Mouse (Mus musculus) intestine, postnatal 0 days (tissue): ENCODE data around the gene Vps13d. TPM values are rescaled to one million over a fixed set of nuclear protein-coding genes. Genes with fewer than 3 reads are reported as not detected.

Source experiments
- ATAC-seq: fragments of 200-750 bp; cut with Nextera tagmentation; 2 replicates; pipeline ENCODE4 v1.8.0; 2017; ENCODE audit warnings: mild to moderate bottlenecking, moderate TSS enrichment, moderate library complexity
- H3K27ac ChIP-seq: fragments of 300-500 bp; sonication (generic); 2 replicates; pipeline ENCODE4 v1.5.1; 2014; ENCODE audit warnings: mild to moderate bottlenecking, low read depth, low read length, moderate library complexity
- H3K27me3 ChIP-seq: fragments of 300-500 bp; sonication (generic); replicated peaks from 2 replicates; pipeline ENCODE4 v1.6.1; 2014; ENCODE audit warnings: low read length, mixed read lengths; ENCODE audit not compliant: control insufficient read depth, insufficient read depth
- H3K36me3 ChIP-seq: fragments of 300-500 bp; sonication (generic); 2 replicates; pipeline ENCODE4 v1.6.1; 2014; ENCODE audit warnings: mild to moderate bottlenecking, moderate library complexity; ENCODE audit not compliant: control insufficient read depth, insufficient read depth
- H3K4me1 ChIP-seq: fragments of 300-500 bp; sonication (generic); replicated peaks from 2 replicates; pipeline ENCODE4 v1.6.1; 2014; ENCODE audit warnings: antibody characterized with exemption, low read length, mixed read lengths; ENCODE audit not compliant: control insufficient read depth, insufficient read depth
- H3K4me2 ChIP-seq: fragments of 300-500 bp; sonication (generic); replicated peaks from 2 replicates; pipeline ENCODE4 v1.6.1; 2014; ENCODE audit warnings: low read depth, mild to moderate bottlenecking, moderate library complexity
- H3K4me3 ChIP-seq: fragments of 300-500 bp; sonication (generic); 2 replicates; pipeline ENCODE4 v1.5.1; 2014; ENCODE audit warnings: low read depth, low read length
- H3K9ac ChIP-seq: fragments of 300-500 bp; sonication (generic); 2 replicates; pipeline ENCODE4 v1.6.1; 2014; ENCODE audit warnings: mild to moderate bottlenecking, low read depth, low read length
- H3K9me3 ChIP-seq: fragments of 300-500 bp; sonication (generic); 2 replicates; pipeline ENCODE4 v1.6.1; 2016; ENCODE audit warnings: mixed run types; ENCODE audit not compliant: control insufficient read depth
- CTCF ChIP-seq: sonication (generic); IDR thresholded peaks from 2 replicates; pipeline ENCODE4 v1.5.1; 2016; ENCODE audit warnings: low read depth, mild to moderate bottlenecking, control low read depth, antibody characterized with exemption, moderate library complexity
- WGBS: fragments of 180-500 bp; shearing (Covaris S2); extraction: QIAGEN DNeasy Blood & Tissue Kit; methylation state at CpG from one replicate; pipeline ENCODE4 v1.1.7; 2014; 5-methylcytosine and 5-hydroxymethylcytosine counted together
- polyA plus RNA-seq: library from polyadenylated mRNA; unstranded; fragments of >200 nt; fragmentation: Nextera tagmentation; extraction: Ambion mirVana; gene quantifications from 2 replicates; pipeline ENCODE4 v1.2.1, GENCODE M21; 2015

The Vps13d gene
- polyA plus RNA-seq, 1 experiment from 2014 or later = 14.8 TPM

DNA sequence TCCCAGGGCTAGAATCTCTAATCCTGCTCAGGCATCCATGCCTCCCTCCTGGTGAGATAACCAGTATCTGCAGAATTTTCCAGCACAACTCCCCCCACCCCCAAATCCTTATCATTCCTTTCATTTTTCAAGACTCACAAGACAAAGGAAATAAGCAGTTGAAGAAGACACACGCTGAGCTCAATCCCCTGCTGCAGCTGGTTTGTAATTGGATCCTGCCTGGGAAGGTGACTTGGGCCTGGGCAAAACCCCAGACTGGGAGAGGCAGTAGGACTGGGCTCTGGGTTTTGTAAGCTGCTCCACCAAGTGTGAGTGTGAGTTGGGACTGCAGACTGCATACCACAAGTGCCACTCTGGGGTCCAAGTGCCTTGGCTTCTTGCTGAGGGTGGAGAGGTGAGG is 260.3 kb downstream of the Vps13d start:
- no peaks in the 10 kb centered on the region for H3K36me3 ChIP-seq
- no peak for TF ChIP-seq CTCF
- no peaks in the 10 kb centered on the region for H3K9me3 ChIP-seq
- H3K27ac ChIP-seq = no peak overlapping the region
- no peak for ATAC-seq
- H3K27me3 ChIP-seq = no peaks in the 10 kb centered on the region
- no peak overlapping the region for H3K4me3 ChIP-seq
- H3K9ac ChIP-seq = no peak overlapping the region
- 35% methylated on average over 1 of the region's 1 CpGs for WGBS
- peaks cover 9% of the 10 kb centered on the region for H3K4me1 ChIP-seq
- H3K4me2 ChIP-seq = no peak overlapping the region

DNA sequence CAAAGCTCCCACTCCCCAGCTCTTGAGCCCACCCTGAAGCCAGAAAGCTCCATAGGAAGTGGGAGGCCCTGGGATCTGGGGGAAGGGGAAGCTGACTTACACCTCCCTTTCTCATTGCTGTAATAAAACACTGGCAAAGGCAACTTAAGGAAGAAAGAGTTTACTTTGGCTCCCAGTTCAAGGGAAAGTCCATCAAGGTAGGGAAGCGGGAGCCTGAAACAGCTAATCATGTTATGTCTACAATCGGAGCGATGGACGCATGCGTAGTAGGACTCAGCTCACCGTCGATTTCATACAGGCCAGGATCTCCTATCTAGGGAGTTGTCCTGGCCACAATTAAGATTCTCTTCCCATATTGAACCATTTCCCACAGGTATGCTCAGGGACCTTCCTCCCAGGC is 263.6 kb downstream of the Vps13d start:
- Histone ChIP-seq H3K9me3 (no peaks in the 10 kb centered on the region), H3K36me3 (peaks cover 22% of the 10 kb centered on the region), H3K4me2 (peak overlapping the region; percentile 2; the same call in 1 of the 2 replicates), H3K4me3 (no peak overlapping the region), H3K9ac (no peak overlapping the region), H3K27ac (peak overlapping the region; percentile 16; the same call in 1 of the 2 replicates), H3K27me3 (no peaks in the 10 kb centered on the region), H3K4me1 (peaks cover 10% of the 10 kb centered on the region)
- WGBS = 37% methylated on average over 7 of the region's 7 CpGs
- ATAC-seq = peak; percentile 28; the same call in 1 of the 2 replicates
- TF ChIP-seq CTCF = no peak

GRCm38 (mm10) chr4:144930366-144930765 is 264.4 kb downstream of the Vps13d start:
- Histone ChIP-seq H3K4me1 (peaks cover 10% of the 10 kb centered on the region), H3K4me3 (no peak overlapping the region), H3K27me3 (no peaks in the 10 kb centered on the region), H3K36me3 (peaks cover 24% of the 10 kb centered on the region), H3K9me3 (no peaks in the 10 kb centered on the region), H3K27ac (peak overlapping the region; percentile 42), H3K9ac (no peak overlapping the region), H3K4me2 (peak overlapping the region; percentile 2; the same call in 1 of the 2 replicates)
- TF ChIP-seq CTCF = no peak
- 15% methylated on average over 10 of the region's 10 CpGs for WGBS
- peak; percentile 47 for ATAC-seq

DNA sequence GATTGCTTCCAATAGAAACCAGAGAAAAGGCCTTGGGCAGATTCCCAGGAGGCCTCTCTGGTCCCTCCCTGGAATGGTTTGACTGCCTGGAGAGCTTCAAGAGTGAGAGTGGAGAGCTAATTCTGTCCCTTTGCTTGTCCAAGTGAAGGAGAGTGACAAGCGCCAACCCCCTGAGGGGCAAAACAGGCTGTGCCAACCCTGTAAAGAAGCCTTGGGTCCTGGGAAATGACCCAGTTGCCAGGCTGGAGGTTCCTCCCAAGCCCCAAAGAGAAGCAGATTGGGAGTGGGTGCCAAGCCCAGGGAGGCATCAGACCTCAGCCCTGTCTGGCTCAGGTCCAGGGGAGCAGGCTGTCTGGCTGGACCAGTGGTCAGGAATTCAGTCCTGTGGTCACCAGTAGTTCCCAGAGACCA is 265.0 kb downstream of the Vps13d start:
- no peak overlapping the region for H3K9ac ChIP-seq
- peaks cover 10% of the 10 kb centered on the region for H3K4me1 ChIP-seq
- no peaks in the 10 kb centered on the region for H3K9me3 ChIP-seq
- no peak overlapping the region for H3K4me2 ChIP-seq
- peak overlapping the region; percentile 42 for H3K27ac ChIP-seq
- ATAC-seq = no peak
- 88% methylated on average over 1 of the region's 1 CpGs for whole genome bisulfite sequencing
- peaks cover 24% of the 10 kb centered on the region for H3K36me3 ChIP-seq
- H3K27me3 ChIP-seq = no peaks in the 10 kb centered on the region
- TF ChIP-seq CTCF = no peak
- H3K4me3 ChIP-seq = no peak overlapping the region

DNA sequence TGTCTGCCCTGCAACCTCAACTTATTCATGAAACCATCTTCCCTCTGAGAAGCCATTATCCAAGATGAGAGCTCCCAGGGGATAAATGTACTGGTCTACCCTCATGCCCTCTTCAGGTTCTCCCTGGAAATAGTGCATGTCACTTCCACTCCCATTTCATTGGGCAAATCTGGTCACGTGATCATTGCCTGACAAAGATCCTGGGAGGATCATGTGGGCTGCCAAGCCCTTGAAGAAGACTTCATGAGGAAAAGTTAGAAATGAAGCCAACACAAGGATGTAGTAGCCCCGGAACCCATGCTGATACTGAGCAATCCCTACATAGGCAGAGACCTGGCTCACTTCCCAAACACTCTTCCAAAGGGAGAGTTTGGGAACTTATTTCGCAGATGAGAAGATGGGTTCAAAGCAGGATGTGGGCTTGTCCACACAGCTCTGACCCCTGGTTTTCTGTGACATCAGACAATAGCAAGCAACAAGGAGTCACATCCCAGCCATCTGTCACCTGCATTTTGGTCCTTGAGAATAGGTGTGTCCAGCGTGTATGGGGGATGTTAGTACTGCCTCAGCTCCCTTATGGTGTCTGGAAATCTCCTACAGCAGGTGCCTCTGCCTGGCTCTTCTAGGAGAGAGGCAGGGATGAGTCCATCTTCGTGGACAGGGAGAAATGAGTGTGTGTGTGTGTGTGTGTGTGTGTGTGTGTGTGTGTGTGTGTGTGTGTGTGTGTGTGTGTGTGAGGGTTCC is 265.9 kb downstream of the Vps13d start:
- H3K4me3 ChIP-seq = no peak overlapping the region
- ATAC-seq = no peak
- no peaks in the 10 kb centered on the region for H3K9me3 ChIP-seq
- WGBS = 76% methylated on average over 5 of the region's 5 CpGs
- H3K27me3 ChIP-seq = no peaks in the 10 kb centered on the region
- H3K27ac ChIP-seq = no peak overlapping the region
- H3K9ac ChIP-seq = no peak overlapping the region
- peaks cover 27% of the 10 kb centered on the region for H3K36me3 ChIP-seq
- no peak overlapping the region for H3K4me2 ChIP-seq
- TF ChIP-seq CTCF = peak; percentile 26; the same call in 1 of the 2 replicates
- H3K4me1 ChIP-seq = peaks cover 10% of the 10 kb centered on the region

Other genes with a start within 250 kb of the Vps13d start
- gene Tnfrsf1b, start 51.9 kb upstream of the Vps13d start, polyA plus RNA-seq = 2.8 and 2.9 TPM in 2 replicates
- gene Tnfrsf8, start 120.2 kb upstream of the Vps13d start, polyA plus RNA-seq = 0.04 and 0.08 TPM in 2 replicates